Mouse (Mus musculus): Measurements from ENCODE around the gene Tmem248.

Gene Tmem248

DNA sequence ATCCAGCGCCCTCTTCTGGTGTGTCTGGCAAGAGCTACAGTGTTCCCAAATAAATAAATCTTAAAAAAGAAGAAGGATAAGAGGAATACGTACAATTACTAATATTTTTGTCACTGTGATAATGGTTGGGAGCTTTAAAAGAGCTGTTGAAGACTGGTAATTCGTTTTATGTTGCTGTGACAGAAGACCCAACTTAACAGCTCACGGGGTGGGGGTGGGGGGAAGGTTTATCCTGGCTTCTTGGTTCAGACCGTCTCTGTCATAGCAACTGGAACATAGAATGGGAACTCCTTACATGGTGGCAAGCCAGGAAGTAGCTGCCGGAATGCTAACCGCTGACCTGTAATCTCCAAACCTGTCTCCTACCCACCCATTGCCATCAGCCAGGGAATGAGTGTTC is at the start of gene Tmem248:
Gene Tmem248 (plus strand): TSS at position 301 of the 400 bp plus-strand sequence.
- DNase-seq (ENCODE audit: low spot score) = no peak

DNA sequence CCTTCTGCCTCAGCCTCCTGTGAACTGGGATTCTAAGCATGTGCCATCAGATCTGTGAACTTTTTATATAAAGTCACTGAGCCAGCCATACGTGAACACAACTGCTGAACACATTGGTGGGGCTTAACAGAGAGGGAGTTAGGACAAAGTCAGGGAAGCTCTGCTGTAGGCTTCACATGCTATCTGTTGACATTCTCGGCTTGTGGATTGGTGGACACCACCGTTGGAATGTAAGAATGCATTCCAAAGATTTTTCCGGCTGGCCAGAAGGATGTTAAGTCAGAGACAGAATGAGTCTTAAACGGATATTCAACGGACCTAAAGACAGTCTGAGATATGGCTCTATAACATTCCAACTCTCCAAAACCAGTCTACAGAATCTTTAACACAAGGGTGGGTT is 47.8 kb upstream of the Tmem248 start:
- DNase-seq (ENCODE audit: low spot score) = no peak

DNA sequence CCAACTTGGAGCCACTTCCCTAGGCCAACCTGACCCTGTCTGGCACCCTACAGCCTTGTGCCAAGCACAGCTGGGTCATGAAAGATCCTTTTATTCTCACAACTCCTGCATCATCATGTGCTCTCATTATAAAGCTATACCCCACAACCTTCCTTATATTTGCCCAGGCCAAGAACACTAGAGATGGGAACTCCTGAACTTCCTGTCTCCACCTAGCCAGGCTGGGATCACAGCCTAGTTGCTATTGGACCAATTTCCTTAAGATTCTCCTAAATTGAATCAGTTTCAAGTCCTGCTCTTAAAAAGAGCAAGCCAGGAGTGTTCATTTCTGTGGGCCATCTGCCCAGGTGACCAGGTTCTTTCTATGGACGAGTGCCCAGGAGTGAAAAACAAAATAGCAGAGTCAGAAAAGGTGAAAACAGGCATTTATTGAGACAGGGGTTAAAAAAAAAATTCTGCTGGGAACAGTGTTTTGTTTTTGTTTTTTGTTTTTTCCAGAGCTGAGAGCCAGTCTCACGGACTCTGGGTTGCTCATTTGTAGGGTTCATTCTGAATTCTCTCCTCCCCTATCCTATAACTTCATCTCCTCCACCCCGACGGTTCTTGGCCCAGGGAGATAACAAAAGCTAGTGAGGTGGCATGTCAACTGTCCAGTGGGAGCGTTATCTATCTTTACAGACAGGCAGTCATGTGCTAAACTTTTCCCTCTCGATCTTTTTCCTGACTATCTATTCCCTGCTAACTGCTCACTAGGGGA is 46.0 kb upstream of the Tmem248 start:
- no peak for DNase-seq (ENCODE audit: low spot score)

DNA sequence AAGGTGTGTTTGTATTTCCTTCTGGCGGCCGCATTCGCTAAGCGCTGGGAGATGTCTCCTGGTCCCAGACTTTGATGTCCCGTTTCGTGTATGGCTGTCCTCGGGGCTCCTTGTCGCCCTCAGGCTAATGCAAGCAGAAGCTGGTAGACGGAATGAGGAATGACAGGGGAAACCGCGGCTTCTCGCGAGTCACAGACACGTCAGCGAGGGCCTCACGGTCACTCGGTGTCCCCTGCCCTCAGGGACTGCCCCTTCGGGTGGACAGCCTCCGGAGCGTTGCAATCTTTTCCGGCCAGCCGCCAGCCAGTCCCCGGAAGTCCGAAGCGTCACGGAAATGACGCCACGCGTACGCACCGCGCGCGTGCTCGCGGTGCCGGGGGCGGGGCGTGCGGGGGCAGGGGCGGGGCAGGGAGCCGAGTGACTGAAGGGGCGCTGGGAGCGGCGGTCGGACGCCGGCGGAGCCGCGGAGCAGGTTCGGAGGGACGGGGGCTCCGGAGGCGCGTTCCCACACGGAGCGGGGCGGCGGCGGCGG is 45.4 kb upstream of the Tmem248 start, which contains the start of gene Rabgef1:
Gene Rabgef1 (plus strand): TSS at position 376 of the 532 bp plus-strand sequence.
- DNase-seq (ENCODE audit: low spot score) = peak; percentile 81

DNA sequence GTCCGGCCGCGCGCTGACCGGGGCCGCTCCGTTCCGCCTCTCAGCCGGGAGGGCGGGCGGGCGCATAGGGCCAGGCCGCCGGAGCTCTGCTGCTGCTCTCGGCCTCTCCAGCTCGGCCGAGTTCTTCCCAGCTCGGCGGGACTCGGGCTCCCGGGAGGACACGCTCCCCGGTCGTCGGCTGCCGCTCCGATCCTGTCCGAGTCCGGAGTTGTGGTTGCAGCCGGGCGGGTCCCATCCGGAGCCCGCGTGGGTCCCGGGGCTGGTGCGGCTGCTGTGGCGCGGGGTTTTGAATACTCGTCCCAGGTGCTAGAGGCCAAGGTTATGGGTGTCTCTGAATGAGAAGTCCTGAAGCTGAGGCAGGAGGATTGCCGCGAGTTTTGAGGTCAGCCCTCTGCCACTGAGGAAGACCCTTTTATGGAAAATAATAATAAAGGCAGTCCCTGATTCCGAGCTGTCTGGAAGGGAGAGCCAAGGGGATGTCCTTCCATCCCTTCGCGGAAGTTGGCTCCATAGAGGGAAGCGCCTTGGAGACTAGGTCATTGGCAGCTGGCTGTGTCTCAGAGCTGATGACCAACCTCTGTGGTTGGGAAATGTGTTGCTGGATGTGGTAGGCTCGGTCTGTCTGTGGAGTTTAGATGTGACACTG is 44.8 kb upstream of the Tmem248 start:
- DNase-seq (ENCODE audit: low spot score) = no peak

DNA sequence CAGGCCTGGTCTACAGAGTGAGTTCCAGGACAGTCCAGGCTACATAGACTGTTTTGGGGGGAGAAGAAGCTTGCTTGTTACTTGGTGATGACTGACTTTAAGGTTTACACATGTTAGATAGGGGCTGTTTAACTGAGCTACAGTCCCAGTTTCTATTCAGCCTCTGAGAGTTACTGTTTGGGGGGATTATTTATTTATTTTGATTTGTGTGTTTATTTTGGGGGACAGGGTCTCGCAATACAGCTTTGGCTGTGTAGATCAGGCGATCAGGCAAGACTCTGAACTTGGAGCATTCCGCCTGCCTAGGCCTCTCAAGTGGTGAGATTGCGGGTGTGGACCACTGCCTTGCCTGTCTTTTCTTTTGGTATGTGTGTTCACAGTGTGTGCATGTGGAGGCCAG is 43.9 kb upstream of the Tmem248 start:
- DNase-seq (ENCODE audit: low spot score) = no peak

DNA sequence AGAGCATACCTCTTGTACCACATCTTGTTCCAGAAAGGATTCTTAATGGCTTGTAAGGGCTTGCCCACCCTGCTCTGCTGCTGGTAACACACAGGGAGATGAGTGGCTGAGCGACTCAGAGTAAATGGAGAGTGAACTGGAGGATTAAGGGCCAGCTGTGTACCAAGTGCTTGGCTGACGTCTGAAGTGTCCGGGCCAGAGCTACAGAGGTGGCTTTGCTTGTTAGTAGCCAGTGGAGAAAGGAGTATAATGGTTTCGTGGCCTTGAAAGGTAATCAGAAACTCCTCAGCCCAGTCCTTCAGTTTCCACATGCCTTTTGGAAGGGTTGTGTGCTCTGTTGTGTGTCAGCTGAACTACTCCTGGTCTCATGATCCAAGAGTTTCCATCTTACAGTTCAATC is 39.0 kb upstream of the Tmem248 start:
- DNase-seq (ENCODE audit: low spot score) = no peak

DNA sequence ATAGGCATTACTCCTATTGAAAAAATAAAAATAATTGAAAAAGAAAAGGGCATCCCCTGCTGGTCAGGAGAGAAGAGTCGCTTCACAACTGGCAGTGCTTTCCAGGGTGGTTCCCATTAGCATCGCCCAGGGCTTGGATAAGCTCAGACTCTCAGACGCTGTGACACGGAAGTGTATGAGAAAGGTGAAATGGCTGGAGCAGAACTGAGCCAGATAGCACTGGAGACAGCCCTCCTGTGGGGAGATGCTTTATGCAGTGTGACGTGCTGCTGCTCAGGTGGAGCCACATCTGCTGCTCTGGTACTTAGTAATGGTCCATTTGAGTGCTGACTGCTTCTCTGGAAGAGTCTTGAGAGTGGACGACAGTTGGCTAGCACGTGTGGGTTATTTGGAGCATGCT is 36.5 kb upstream of the Tmem248 start:
- no peak for DNase-seq (ENCODE audit: low spot score)

DNA sequence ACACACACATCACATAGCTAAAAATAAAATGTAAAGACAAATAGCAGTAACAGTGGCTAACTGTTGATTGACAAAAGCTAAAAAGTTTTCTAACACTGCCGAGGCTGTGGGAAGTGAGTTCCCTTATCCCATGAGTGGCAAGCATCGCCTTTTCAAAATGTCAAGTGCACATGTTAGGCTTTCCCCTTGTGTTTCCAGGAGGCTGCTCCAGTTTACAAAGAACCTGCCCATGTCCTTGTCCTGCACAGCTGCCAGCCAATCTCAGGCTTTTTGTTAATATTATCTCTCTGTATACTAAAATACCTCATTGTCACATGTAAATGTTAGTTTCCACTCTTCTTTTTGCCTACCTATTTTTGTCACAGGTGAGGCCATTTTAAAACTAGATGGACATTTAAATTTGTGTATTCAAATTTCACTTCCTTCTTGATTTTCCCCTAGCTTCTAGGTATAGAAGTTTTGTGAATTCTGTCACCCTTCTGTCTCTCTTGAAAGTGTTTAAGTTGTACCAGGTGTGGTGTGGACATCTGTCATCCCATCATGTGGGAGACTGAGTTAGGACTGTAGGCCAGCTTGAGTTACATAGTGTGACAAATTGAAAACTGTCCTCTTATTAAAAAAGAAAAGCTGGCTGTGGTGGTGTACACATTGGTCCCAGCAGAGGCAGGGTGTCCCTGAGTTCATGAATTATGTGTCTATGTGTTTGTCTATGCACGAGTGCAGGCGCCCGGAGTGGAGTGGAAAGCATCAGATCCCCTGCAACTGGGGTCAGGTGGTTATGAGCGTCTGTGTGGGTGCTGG is 34.9 kb upstream of the Tmem248 start:
- no peak for DNase-seq (ENCODE audit: low spot score)

DNA sequence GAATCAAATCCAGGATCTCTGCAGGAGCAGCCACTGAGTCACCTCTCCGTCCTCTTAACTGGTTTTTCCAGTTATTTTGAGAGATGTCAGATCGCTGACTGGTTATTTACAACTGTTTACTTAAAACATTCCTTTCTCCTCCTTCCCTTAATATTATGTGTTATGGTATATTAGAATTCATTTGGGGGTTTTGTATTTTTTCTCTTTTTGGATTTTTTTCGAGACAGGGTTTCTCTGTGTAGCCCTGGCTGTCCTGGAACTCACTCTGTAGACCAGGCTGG is 34.4 kb upstream of the Tmem248 start:
- no peak for DNase-seq (ENCODE audit: low spot score)

DNA sequence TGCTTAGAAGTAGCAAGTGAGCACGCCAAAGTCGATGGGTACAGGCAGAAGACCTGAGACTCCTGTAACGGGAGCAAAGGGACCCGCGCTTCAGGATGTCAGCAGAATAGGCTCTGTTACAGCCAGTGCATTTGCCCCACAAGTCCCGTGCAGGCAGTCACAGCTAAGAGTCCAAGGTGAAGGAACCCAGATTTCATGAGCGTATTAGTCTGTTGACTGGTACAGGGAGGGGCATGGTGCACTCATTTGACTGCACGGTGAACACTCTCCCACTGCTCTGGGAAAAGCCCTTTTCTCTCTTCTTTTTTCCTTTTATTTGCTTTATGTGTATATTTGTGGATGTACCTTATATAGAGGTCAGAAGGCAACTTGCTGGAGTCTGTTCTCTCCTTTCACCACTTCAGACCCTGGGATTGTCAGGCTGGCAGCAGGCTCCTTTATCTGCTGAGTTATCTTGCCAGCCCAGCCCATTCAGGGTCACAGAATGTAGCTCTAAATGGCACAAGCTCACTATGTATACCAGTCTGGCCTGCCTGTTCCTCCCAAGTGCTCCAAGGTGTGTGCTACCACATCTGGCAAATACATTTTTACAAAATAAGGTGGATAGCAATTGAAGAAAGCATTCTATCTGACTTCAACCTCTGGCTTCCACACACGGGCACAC is 32.6 kb upstream of the Tmem248 start:
- DNase-seq (ENCODE audit: low spot score) = no peak

DNA sequence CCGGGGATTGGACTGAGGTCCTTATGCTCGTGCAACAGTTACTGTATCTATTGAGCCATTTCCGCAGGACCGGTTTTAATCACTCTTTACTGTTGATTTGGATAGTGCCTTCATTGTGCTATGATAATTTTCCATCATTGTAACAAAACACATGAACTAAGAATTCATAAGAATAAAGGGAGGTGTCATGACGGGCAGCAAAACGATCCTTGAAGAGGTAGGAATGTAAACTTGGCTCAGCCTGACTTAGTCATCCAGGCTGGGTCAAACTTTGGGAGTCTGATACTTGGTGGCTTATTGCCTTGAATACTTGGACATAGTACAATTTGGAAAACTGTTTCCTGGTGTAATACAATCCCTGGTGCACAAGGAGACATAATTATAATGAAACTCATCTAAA is 31.6 kb upstream of the Tmem248 start:
- DNase-seq (ENCODE audit: low spot score) = no peak

DNA sequence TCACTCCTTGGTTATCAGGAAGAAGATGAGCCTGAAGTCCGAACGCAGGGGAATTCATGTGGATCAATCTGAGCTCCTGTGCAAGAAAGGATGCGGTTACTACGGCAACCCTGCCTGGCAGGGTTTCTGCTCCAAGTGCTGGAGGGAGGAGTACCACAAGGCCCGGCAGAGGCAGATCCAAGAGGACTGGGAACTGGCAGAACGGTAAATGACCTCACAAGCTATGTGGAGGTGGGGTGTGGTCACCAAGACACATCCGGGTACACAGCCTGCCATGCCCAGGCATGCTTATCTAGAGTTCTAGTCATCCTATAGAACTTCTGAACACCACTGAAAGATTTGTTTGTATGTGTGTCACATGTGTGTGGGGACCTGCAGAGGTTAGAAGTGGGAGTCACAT is 29.5 kb upstream of the Tmem248 start:
- no peak for DNase-seq (ENCODE audit: low spot score)

DNA sequence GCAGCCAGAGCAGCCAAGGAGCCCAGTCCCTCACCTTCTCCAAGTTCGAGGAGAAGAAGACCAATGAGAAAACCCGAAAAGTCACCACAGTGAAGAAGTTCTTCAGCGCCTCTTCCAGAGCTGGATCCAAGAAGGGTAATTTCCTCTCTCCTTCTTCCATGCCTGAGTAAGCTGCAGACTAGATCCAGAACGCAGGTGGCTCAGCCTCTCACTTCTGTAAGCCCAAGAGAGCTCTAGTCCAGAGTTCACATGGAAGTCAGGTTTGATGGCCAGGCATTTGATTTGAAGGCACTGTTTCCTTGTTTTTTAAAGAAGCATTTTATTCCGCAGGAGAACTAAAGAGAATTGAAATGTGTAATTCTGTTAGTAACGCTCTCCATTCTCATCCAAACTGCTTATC is 26.0 kb upstream of the Tmem248 start:
- no peak for DNase-seq (ENCODE audit: low spot score)

DNA sequence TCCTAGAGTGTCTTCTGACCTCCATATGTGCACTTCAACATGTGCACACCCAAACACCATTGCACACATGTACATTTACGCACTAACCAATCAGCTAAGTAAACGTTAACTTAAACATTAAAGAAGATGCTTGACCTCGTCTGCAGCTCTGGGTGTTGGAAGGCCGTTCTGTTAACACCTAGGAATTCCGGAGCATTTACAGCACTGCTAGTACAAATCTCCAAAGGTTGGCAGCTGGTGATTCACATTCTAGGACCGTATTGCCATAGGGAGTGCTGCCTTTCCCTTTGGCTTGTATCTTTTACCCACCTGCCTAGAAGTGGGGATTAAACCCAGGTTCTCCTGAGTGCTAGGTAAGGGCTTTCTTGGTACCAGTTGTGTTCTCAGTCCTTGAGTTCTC is 25.0 kb upstream of the Tmem248 start:
- DNase-seq (ENCODE audit: low spot score) = no peak

DNA sequence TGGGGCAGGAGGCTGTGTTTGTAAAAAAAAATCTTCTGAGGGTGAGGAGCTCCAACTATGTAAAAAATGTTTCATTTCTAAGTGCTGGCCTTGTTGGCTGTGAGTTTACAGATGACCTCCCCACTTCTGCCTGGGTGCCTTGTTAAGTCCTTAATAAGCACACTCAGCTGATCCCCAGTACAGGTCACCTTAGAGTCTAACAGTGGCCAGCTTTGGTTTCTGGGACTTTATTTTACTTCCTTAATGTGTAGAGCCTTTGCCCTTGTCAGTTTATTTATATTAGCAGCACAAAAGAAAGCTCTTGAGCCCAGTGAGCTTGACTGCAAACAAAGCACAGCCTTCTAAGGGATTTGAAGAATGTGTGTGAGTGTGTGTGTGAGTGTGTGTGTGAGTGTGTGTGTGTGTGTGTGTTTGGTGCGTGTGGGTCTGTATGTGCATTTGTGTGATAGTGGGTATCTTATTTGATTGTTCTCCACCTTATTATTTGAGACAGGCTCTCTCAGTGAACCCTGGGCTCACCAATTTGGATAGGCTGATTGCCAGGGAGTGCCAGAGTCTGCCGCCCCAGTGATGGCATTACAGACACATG is 24.4 kb upstream of the Tmem248 start:
- DNase-seq (ENCODE audit: low spot score) = no peak

DNA sequence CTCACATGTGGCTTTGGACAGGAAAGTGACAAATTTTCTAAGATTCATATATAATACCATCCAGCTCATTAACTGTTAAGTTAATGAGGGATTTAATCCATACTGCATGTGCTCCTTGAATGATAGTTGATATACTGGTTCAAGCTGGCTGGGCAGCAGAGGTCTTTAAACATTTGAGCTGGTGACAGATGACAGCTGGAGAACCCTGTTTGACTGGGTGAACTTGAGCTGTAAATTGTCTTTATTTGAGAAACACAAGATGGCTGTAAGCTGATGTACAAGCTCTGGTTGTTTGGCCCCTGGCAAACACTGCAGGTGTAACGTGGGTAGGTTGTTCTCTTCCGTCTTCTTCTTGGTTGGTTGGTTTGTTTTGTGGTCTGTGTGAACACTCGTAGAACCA is 23.1 kb upstream of the Tmem248 start:
- DNase-seq (ENCODE audit: low spot score) = no peak

DNA sequence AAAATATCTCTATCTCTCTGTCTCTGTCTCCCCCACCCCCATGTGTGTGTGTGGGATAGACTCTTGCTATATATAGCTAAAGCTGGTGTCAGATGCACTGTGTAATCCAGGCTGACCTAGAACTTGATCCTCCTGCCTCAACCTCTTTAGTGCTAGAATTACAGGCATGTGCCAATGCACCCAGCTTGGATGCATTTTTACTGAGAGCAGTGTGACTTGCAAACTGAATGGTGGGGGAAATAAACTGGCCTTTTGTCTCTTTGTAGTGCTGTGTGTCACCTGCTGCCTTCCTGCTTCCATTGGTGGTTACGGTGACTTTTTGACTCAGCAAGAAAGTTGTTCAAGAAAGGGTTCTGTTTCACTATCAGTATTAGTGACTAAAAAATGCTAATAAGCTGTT is 20.6 kb upstream of the Tmem248 start:
- no peak for DNase-seq (ENCODE audit: low spot score)

DNA sequence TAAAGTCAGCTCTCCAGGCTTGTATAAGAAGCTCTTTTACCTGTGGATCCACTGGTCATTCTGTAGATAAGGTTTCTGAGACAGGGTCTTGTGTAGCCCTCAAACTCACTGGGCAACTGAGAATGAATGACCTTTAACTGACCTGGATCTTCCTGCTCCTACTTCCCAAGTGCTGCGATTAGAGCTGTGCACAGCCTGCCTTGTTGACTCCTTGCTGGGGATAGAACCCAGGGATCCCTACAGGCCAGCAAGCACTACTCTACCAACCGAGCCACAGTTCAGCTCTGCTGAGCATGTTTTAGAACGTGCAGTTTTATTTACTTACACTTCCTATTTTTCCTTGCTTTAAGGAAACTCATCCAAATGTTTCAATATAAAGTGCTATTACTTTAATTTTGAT is 19.4 kb upstream of the Tmem248 start:
- no peak for DNase-seq (ENCODE audit: low spot score)

DNA sequence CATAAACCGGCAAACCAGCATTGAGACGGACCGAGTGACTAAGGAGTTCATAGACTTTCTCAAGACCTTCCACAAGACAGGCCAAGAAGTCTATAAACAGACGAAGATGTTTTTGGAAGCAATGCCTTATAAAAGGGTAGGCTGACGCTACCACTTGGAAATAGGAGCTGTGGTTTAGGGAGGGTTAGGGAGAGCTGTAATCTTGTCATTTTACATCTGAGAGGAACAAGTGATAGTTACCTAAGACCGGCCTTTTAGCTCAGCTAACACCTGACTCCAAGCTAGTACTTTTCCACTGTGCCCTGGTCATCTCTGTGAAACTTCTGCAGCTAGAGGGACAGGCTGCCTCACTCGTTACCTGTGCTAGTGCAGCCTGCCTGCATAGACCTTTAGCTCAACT is 18.9 kb upstream of the Tmem248 start:
- DNase-seq (ENCODE audit: low spot score) = no peak

DNA sequence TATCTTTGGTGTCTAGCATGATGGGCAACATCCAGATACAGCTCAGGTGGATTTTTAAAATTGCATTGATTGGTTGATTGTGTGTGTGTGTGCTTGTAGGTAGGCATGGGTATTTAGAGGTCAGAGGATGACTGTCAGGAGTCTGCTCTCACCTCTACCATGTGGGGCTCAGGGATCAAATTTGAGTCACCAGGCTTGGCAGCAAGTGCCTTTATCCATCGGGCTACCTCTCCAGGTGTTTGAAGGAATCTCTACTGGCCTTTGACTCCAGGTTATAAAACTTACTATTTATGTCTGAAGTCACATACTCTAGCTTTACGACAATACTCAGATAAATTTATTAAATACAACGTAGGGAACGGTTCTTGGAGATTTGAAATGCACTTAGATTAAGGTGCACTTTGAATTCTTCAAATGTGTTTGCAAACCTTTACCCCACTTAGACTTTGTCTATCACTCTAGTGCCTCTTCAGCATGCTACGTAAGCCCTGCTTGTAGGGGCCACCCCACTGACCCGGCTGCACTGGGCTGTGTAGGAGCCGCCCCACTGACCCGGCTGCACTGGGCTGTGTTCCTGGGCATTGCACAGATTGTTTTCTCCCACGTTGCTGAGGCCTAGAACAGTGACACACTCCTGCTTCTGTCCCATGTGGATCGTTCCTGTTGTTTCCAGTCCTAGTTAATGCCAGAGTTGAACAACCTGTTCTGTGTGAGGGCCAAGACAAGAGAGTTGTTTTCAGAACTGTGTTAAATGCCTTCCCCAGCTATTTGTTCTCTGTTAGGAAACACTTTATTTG is 16.4 kb upstream of the Tmem248 start:
- no peak for DNase-seq (ENCODE audit: low spot score)

Measured in urinary bladder, postnatal 10 days (tissue).